Mouse (Mus musculus) left cerebral cortex, postnatal 36 days (tissue): ENCODE data around the gene Garnl3. TPM values are rescaled to one million over a fixed set of nuclear protein-coding genes. Genes with fewer than 3 reads are reported as not detected.

Experiments
- DNase-seq, 2 experiments: peaks; one replicate each; pipeline ENCODE4 v3.0.0; 2021 to 2022; ENCODE audit warnings: low spot score in 2 of 2, mixed read lengths in 1 of 2
- intact Hi-C: fragments of 180-260 bp; cut with DNase I; formaldehyde crosslinking; loops from one replicate; pipeline ENCODE4 v1.15.1; 2025
- total RNA-seq, 2 experiments: library from RNA; stranded (reverse); gene quantifications; 2 replicates each; pipeline ENCODE4 v1.2.3; 2021

Garnl3 gene
- total RNA-seq = 100 to 1,000 TPM; 104 to 129 TPM

DNA sequence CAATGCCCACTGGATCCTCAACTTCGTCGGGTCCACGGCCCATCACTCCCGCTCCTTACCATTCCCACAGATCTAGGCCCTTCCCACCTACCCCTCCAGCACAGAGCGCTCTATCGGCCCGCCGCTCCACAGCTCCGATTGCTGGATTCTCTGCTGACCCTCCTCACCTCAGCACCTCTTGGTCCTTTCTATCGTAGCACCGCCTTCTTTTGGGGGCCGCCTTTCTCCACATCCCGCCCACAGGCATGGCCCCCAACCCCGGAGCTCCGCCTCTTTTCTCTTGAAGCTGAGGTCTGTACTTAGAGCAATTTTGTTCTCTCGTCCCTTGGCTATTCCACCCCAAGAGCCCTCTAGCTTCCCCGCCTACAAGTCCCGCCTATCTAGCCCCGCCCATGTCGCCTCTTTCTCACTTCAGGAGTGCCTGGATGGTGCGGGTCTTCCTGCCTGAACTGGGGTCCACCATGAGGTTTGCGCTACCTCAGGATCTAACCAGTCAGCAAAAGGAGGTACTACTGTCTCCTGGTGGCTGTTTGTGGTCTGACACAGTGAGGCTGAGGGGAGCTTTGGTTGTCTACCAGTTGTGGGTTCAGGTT is at the start of gene Garnl3:
Gene Garnl3, minus strand, starts transcription at position 155 of the 593 bp plus-strand sequence.
- peak; percentile 57 to 65 for DNase-seq
- intact Hi-C loops = loop anchor here (5.0 kb wide), 1 partner anchor 139 kb away; no protein-coding TSS in a partner anchor

- peak in 1 of 2 experiments; percentile 46 for DNase-seq
- intact Hi-C loops = no loop called here
Observed at GRCm38 (mm10) chr2:33179930-33180630, 48.6 kb upstream of the Garnl3 start.

GRCm38 (mm10) chr2:33179171-33179929 is 47.9 kb upstream of the Garnl3 start:
- no peak for DNase-seq
- intact Hi-C loops = no loop called here

- no peak for DNase-seq
- intact Hi-C loops = no loop called here
Observed at GRCm38 (mm10) chr2:33178243-33178932, 46.9 kb upstream of the Garnl3 start.

DNA sequence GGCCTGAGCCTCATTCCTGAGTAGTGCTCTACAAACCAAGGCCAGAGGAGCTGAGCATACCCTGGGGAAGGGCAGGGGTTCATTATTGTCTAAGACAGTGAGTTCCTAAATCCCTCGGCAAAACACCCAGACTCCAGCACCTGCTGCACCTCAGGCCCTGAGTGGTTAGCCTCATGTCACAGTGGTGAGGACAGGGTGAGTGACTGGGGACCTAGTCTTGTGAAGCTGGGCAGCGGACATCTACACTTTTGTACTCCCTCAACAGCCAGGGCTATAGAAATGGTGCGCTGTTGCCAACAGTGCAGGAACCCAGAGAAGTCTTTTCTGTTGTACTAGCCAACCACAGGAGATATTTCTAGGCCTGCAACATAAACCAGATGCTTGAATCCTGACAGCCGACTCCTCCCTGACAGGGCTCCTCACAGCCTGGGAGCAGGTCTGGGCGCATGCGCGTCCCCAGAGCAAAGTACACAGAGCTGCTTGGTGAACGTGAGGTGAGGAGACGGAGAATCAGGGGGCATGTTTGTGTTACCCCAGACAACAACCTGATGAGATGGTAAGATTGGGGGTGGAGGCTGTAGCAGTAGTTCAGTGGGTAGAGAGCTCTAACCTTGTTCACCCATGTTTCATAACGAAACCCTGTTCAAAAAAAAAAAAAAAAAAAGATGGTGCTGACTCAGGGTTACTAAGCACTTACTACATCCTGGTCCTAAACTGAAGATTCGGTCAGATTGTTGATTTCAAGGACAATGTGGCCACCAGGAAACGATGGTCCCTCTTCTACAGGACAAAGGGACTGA is 46.2 kb upstream of the Garnl3 start:
- DNase-seq = no peak
- intact Hi-C loops = no loop called here

DNA sequence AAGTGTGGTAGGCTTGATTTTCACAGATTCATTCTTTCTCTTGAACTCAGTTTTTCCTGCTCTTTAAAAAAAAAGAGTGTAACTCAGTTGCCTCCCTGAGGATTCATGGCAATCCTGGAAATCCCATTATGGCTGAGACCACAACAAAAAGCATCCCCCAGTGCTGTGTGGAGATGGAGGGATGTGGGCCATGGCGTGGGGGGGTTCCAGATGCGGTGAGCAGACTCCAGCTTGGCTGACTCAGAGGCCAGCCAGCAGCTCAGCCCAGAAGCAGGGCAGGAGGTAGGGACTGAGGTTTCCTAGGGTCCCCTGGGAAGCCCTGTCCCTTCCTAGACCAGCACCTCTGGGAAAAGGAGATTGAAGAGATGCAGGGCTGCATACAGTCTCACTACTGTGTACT is 45.5 kb upstream of the Garnl3 start:
- no peak for DNase-seq
- intact Hi-C loops = no loop called here

GRCm38 (mm10) chr2:33176516-33176915 is 45.1 kb upstream of the Garnl3 start:
- intact Hi-C loops = no loop called here
- no peak for DNase-seq

GRCm38 (mm10) chr2:33173686-33174085 is 42.2 kb upstream of the Garnl3 start:
- intact Hi-C loops = no loop called here
- no peak for DNase-seq

DNA sequence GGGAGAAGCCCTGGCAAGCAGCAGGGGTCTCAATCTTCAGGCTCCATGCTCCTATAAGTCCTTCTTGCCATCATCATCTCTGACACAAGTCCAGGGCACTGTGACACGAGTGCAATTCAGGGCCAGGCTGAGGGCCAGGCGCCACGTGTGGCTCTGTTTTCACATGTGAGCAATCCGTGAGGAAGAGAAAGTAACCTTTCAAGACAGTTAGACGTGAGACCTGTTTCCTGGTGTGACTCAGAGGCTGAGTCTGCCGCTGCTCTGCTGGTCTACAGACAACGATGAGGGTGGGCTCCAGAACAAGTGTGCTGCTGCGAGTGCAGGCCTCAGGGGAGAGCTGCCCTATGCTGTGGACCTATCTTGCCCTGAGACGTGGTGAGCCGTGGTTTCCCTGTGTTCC is 41.7 kb upstream of the Garnl3 start:
- no peak for DNase-seq
- intact Hi-C loops = no loop called here

GRCm38 (mm10) chr2:33170777-33171565 is 39.5 kb upstream of the Garnl3 start:
- DNase-seq = no peak
- intact Hi-C loops = no loop called here

DNA sequence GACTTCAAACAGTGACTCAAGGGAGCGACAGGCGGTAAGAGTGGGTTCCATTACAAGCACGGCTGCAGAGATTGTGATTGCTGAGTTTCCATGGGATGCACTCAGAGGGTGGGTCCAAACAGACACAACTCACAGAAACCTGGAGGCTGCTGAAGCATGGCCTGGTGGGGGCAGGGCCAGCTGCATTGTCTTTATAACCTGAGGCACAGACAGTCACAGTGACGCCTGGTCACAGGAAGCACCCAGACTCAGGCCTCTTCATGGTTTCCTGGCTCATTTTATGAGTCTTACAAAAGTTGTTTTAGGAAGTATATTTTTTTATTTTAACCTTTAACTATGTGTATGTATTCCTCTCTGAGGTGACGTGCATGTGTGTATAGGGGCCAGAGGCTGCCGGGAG is 38.0 kb upstream of the Garnl3 start:
- intact Hi-C loops = no loop called here
- DNase-seq = no peak

DNA sequence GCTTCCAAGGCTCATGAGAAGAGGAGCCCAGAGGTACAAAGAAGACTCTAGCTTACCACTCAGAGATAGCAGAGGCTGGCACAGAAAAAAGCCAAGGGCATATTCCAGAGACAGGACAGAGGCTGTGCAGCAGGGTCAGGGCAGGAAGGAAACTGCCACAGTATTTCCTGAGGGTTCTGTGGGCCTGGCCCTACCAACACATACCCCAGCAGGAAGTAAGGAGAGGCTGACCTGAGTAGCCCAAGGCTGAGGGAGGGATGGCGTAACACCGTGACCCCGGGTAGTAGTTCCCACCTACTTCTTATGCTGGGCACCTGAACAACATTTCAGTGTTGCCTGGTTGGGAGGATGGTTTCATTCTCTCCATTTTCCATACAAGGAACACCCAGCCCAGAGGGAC is 35.6 kb upstream of the Garnl3 start:
- DNase-seq = no peak
- intact Hi-C loops = no loop called here

GRCm38 (mm10) chr2:33165710-33166374 is 34.4 kb upstream of the Garnl3 start:
- DNase-seq = no peak
- intact Hi-C loops = no loop called here

DNA sequence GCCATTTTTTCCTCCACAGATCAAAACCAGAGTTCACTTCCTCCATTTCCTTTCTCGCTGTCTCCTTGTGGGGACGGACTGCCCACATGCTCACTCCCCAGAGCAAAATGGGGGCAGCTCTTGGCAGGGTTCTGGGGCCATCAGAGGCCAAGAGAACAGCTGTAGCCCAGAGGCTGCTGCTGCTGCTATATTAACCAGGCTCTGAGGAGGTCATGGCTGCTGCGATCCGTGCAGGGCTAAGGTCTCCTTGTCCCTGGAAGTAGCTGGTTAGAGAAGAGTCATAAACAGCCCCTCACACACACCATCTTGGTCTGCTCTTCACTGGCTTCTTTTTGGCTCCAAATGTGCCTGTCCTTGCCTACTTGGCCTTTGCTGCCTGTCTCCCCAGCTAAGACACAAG is 33.8 kb upstream of the Garnl3 start:
- intact Hi-C loops = no loop called here
- DNase-seq = no peak

DNA sequence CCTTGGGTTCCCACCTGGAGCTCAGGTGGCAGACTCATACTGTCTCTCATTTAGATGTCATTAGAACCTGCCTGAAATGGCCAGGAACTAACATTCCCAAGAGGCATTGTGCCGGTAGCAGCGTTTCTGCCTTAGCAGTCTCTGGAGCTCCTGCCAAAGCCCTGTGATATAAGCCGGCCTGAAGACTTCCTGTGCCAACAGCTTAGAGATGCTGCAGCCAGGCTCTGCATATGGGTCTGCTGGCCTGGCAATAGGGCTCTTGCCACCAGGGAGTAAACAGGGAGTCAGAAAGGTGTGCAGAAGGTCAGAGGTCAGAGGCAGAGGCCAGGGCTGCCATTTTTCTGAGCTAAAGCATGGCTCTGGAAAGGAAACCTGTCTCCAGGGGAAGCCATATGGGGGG is 33.2 kb upstream of the Garnl3 start:
- intact Hi-C loops = no loop called here
- DNase-seq = no peak

DNA sequence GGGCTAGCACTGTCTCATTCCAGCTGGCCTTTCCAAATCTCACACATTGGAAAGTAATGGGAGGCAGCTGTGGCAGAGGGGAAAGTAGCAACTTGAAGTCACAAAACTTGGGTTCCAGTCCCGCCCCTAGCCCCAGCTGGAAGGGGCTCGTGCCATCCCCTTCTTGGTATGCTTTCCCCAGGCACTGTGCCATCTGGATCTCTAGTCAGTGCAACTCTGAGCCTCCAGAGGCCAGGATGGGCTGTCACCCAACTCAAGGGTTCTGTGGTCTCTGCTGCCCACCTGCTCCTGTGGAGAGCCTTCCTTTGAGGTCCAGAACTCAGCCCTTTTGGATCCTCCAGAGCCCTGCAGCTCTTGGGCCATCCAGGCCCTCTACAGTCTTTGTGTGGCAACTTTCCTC is 30.7 kb upstream of the Garnl3 start:
- intact Hi-C loops = no loop called here
- DNase-seq = no peak

DNA sequence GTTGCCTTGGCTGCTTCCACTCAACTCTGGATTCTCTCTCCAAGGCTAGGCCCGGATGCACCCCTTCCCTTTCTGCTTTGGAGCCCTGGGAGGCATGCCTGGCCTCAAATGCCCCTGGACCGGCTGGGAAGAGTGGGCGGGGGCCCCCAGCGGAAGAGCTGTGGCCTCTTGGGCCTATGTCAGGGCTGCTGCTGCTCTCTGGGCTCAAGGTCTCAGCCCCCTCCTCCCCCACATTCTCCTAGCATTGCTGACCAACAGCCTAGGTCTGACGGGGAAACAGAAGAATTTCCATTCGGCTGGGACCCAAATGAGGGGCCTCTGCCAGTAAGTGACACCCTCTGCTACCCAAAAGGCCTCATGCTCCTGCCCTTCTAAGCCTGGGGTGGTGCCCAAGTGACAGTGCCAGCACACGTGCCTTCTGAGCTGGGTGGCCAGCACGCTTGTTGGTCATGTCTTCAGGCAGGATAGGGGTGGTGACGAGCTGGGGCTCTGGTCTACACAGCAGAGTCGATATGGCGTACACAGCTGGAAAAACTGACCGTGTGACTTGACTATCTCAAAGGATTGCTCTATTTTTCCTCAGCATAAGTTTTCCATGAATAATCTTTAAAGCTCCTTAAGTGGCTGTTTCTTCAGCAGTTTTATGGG is 29.0 kb upstream of the Garnl3 start:
- DNase-seq = no peak
- intact Hi-C loops = no loop called here

GRCm38 (mm10) chr2:33159593-33159992 is 28.1 kb upstream of the Garnl3 start:
- intact Hi-C loops = loop anchor here (5.0 kb wide), 1 partner anchor 243 kb away; no protein-coding TSS in a partner anchor
- DNase-seq = no peak
